Mouse (Mus musculus) embryonic facial prominence, embryonic 15.5 days (tissue): ENCODE results near the gene Psat1. TPM values are rescaled to one million over a fixed set of nuclear protein-coding genes. Genes with fewer than 3 reads are reported as not detected.
A peak's percentile ranks its signal among the peaks of the same experiment; 100 is the strongest.

ENCODE experiments used
- ATAC-seq: fragments of 200-750 bp; cut with Nextera tagmentation; 2 replicates; pipeline ENCODE4 v1.8.0; 2017; ENCODE audit warnings: low read depth, moderate TSS enrichment; ENCODE audit not compliant: insufficient number of reproducible peaks, low FRiP score, low TSS enrichment
- H3K27ac ChIP-seq: fragments of 300-500 bp; sonication (generic); replicated peaks from 2 replicates; pipeline ENCODE4 v1.5.1; 2015; ENCODE audit warnings: mild to moderate bottlenecking, inconsistent platforms
- H3K27me3 ChIP-seq: fragments of 300-500 bp; sonication (generic); 2 replicates; pipeline ENCODE4 v1.6.1; 2015; ENCODE audit warnings: inconsistent platforms
- H3K36me3 ChIP-seq: fragments of 300-500 bp; sonication (generic); 2 replicates; pipeline ENCODE4 v1.6.1; 2015; ENCODE audit warnings: mild to moderate bottlenecking, inconsistent platforms
- H3K4me1 ChIP-seq: fragments of 300-500 bp; sonication (generic); 2 replicates; pipeline ENCODE4 v1.6.1; 2015; ENCODE audit warnings: inconsistent platforms
- H3K4me2 ChIP-seq: fragments of 300-500 bp; sonication (generic); replicated peaks from 2 replicates; pipeline ENCODE4 v1.6.1; 2015; ENCODE audit warnings: mild to moderate bottlenecking, inconsistent platforms
- H3K4me3 ChIP-seq: fragments of 300-500 bp; sonication (generic); replicated peaks from 2 replicates; pipeline ENCODE4 v1.5.1; 2015; ENCODE audit warnings: mild to moderate bottlenecking, inconsistent platforms
- H3K9ac ChIP-seq: fragments of 300-500 bp; sonication (generic); 2 replicates; pipeline ENCODE4 v1.6.1; 2015; ENCODE audit warnings: inconsistent platforms
- H3K9me3 ChIP-seq: fragments of 300-500 bp; sonication (generic); replicated peaks from 2 replicates; pipeline ENCODE4 v1.6.1; 2016; ENCODE audit warnings: inconsistent platforms
- WGBS: fragments of 180-500 bp; shearing (Covaris S2); methylation state at CpG from one replicate; pipeline ENCODE4 v1.1.7; 2015; 5-methylcytosine and 5-hydroxymethylcytosine counted together
- polyA plus RNA-seq: library from polyadenylated mRNA; unstranded; fragments of >200 nt; fragmentation: Nextera tagmentation; extraction: Ambion mirVana; gene quantifications from 2 replicates; pipeline ENCODE4 v1.2.1, GENCODE M21; 2015

Gene Psat1
- polyA plus RNA-seq, 1 experiment from 2014 or later: 116 TPM

DNA sequence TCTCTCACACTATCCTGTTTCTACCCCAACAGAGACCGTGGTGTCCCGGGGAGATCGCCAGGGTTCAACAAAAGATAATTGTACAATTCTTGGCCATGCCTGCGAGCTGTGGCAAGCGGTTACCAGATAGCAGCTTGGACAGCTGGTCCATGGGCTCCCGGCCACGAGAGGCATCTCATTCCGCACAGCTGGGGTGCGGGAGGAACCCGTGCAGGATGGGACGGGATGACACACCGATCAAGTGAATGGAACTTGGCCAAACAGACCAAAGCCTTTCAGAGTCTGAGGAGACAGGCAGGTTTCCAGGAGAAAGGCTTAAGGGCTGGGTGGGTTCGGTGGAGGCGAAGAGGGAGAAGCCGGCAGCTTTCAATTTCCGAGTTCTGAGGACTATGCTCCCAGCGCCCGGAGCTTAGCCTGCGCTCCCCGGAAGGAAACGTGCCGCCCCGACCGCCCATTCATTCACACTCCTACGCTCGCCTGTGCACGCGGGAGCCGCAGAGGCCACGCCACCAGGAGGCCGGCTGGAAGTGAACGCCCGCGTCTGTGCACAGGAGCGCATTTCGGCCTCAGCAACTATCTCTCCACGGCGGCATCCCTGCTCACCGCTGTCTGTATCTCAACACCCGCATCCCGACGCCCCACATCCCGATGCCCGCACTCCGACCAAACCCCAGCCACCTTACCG is 22.8 kb downstream of the Psat1 start:
- Histone ChIP-seq H3K4me3 (peak overlapping the region; percentile 68), H3K9ac (peak overlapping the region; percentile 51), H3K4me2 (peak overlapping the region; percentile 98), H3K27ac (peak overlapping the region; percentile 89), H3K9me3 (no peaks in the 10 kb centered on the region), H3K36me3 (no peaks in the 10 kb centered on the region), H3K27me3 (no peaks in the 10 kb centered on the region), H3K4me1 (peaks cover 24% of the 10 kb centered on the region)
- under 1% methylated on average over 46 of the region's 46 CpGs for WGBS
- ATAC-seq: peak; percentile 69

DNA sequence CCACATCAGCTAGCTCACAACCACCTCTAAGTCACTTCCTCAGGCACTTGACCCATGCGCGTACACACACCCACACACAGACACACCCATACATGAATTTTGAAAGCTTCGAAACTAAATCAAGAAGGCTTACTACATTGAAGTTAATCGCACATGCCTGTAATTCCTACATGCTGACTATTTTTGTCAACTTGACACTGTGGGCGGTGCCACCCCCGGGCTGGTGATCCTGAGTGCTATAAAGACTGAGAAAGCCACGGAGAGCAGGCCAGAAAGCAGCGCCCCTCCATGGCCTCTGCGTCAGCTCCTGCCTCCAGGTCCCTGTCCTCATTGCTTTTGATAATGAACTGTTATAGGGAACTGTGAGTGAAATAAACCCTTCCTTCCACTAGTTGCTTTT is 23.7 kb downstream of the Psat1 start:
- no peaks in the 10 kb centered on the region for H3K9me3 ChIP-seq
- H3K27ac ChIP-seq: peak overlapping the region; percentile 89; the same call in 1 of the 2 replicates
- peak overlapping the region; percentile 51 for H3K9ac ChIP-seq
- peaks cover 24% of the 10 kb centered on the region for H3K4me1 ChIP-seq
- H3K4me2 ChIP-seq: peak overlapping the region; percentile 98
- H3K36me3 ChIP-seq: peaks cover 2% of the 10 kb centered on the region; the same call in 1 of the 2 replicates
- H3K4me3 ChIP-seq: peak overlapping the region; percentile 68
- H3K27me3 ChIP-seq: no peaks in the 10 kb centered on the region
- 19% methylated on average over 9 of the region's 9 CpGs for WGBS
- no peak for ATAC-seq

DNA sequence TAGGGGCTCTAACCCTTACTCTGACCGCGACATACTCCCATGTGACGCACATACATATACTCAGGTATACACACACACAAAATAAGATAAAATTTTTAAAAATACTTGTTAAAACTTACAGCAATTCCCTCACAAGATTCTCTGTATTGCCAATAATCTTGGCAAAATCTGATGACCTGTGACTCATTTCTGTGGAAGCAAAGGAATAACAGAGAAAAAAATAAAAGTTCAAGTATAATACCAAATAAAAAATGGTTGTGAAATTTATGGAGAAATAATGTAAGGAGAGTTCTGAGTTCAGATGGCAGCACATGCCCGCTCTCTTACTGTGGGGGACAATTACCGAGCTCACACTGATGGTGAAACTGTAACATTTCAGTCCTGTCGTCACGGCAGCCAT is 27.8 kb downstream of the Psat1 start:
- Histone ChIP-seq H3K36me3 (peaks cover 23% of the 10 kb centered on the region; the same call in 1 of the 2 replicates), H3K9ac (no peak overlapping the region), H3K27me3 (no peaks in the 10 kb centered on the region), H3K27ac (no peak overlapping the region), H3K4me2 (no peak overlapping the region), H3K4me3 (no peak overlapping the region), H3K4me1 (peaks cover 11% of the 10 kb centered on the region), H3K9me3 (no peaks in the 10 kb centered on the region)
- ATAC-seq: no peak
- WGBS: 96% methylated on average over 7 of the region's 7 CpGs

DNA sequence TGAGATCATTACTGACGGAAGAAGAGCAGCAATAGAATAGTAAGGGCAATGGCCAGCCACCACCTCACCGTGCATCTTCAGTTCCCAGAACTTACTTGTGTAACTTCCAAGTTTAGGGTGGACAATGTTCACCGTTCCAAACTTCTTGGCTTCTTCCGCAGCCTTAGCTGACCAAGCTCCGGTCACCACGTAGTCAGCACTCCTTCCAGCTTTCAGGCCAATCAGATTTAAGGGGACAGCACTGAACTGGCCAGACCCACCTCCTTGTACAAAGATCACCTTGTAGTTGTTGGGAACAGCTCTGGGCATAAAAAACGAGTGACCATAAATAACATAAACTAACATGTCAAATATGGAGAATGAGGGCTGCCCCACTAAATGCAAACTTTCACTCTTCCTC is 29.0 kb downstream of the Psat1 start:
- peaks cover 36% of the 10 kb centered on the region; the same call in 1 of the 2 replicates for H3K36me3 ChIP-seq
- 92% methylated on average over 7 of the region's 7 CpGs for WGBS
- H3K9me3 ChIP-seq: no peaks in the 10 kb centered on the region
- no peak overlapping the region for H3K27ac ChIP-seq
- H3K27me3 ChIP-seq: no peaks in the 10 kb centered on the region
- no peak overlapping the region for H3K9ac ChIP-seq
- peaks cover under 1% of the 10 kb centered on the region; the same call in 1 of the 2 replicates for H3K4me1 ChIP-seq
- H3K4me3 ChIP-seq: no peak overlapping the region
- ATAC-seq: no peak
- H3K4me2 ChIP-seq: no peak overlapping the region

DNA sequence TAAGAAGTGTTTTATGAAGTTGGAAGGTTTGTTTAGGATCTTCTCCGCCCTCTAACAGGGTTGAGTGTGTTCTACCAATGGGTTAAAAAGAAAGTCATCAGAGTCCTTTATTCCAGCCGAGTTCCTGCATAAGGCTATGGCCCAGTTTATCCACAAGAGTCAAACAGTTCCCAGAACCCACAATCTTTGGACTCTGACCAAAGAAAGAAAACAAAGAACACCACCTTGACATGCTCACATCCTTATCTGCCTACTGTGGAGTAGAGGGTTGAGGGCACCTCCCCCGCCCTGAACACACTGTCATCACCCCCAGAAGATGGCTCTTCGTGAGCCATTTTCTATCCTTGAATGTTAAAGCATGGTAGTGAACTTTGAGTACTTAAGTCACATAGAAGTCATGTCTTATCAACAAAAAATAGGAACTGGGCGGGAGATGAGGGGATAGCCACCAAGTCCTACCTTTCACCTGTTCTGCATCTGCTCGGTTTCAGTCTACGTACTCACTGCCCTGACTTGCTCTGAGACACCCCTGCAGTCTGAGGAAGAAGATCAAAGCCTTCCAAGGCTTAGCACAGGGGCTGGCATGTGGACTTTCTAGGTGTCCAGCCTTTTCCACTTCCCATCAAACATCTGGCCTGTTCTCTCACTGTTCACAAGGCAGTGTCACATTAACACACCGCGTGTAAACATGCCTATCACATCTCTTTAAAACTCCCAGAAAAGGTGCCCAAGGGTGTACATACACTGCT is 33.7 kb downstream of the Psat1 start:
- Histone ChIP-seq H3K9ac (no peak overlapping the region), H3K4me1 (no peaks in the 10 kb centered on the region), H3K4me3 (no peak overlapping the region), H3K36me3 (peaks cover 55% of the 10 kb centered on the region), H3K27ac (no peak overlapping the region), H3K9me3 (no peaks in the 10 kb centered on the region), H3K27me3 (no peaks in the 10 kb centered on the region), H3K4me2 (no peak overlapping the region)
- 91% methylated on average over 9 of the region's 9 CpGs for WGBS
- ATAC-seq: no peak

DNA sequence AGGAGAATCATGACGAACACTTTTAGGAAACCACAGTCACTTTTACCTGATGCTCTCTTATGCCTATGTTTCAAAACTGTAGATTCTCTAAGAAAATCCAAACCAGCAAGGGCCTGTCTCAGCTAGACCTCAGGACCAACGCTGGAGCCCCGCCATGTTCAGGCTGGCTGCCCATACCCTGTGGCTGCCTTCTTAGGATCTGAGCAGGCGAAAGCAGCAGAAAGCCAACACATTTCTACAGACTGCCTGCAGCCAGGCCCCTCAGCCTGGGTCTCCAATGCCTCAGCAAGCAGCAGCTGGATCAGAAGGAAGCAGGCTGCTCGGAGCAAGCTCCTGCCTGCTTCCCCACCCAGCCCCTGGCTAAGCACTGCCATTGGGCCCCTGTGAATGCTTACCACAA is 35.7 kb downstream of the Psat1 start:
- Histone ChIP-seq H3K9me3 (no peaks in the 10 kb centered on the region), H3K4me3 (no peak overlapping the region), H3K4me2 (no peak overlapping the region), H3K27me3 (no peaks in the 10 kb centered on the region), H3K27ac (no peak overlapping the region), H3K4me1 (no peaks in the 10 kb centered on the region), H3K36me3 (peaks cover 53% of the 10 kb centered on the region), H3K9ac (no peak overlapping the region)
- 72% methylated on average over 5 of the region's 5 CpGs for WGBS
- 0 out of 2 replicates have a peak, but pooled peaks have one; percentile 32 for ATAC-seq

DNA sequence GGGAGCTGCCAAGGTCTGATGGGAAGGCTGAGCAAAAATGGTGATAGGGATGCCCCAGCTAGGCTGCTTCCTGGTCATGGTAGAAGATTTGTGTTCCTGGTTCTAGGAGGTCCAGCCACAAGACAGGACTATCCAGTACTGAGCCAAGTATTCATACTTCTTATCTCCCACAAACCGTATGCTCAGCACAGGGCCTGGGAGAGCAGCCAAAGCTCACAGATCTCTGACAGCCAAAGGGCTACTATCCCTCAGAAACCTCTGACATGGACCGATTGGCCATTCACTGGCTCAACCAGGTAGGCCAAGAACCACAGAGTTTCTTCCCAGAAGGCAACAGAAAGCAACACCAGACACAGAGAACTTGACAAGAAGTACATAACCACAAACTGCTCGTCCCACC is 36.1 kb downstream of the Psat1 start:
- no peak overlapping the region for H3K27ac ChIP-seq
- no peaks in the 10 kb centered on the region for H3K9me3 ChIP-seq
- no peak overlapping the region for H3K9ac ChIP-seq
- no peaks in the 10 kb centered on the region for H3K4me1 ChIP-seq
- WGBS: 80% methylated on average over 3 of the region's 3 CpGs
- H3K4me2 ChIP-seq: no peak overlapping the region
- peaks cover 58% of the 10 kb centered on the region for H3K36me3 ChIP-seq
- no peak overlapping the region for H3K4me3 ChIP-seq
- no peak for ATAC-seq
- H3K27me3 ChIP-seq: no peaks in the 10 kb centered on the region

DNA sequence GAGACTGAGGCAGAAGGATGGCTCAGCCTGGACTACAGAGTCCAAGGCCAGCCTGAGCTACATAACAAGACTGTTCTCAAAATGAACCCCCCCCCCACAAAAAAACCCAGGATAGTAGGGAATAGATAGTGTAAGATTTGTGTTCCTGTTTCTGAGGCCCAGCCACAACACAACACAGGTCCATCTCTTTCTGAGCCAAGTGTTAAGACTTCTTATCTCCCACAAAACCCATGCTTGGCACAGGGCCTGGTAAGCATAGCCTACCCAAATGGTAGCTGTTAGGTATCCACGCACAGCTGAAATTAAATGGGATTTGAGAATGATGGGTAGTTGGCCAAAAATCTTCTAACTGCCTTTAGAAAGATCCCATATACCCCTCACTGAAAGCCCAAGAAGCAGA is 36.6 kb downstream of the Psat1 start:
- 84% methylated on average over 1 of the region's 1 CpGs for WGBS
- no peak overlapping the region for H3K9ac ChIP-seq
- peaks cover 63% of the 10 kb centered on the region for H3K36me3 ChIP-seq
- ATAC-seq: no peak
- no peak overlapping the region for H3K27ac ChIP-seq
- H3K4me1 ChIP-seq: no peaks in the 10 kb centered on the region
- no peaks in the 10 kb centered on the region for H3K9me3 ChIP-seq
- no peak overlapping the region for H3K4me2 ChIP-seq
- H3K27me3 ChIP-seq: no peaks in the 10 kb centered on the region
- no peak overlapping the region for H3K4me3 ChIP-seq

DNA sequence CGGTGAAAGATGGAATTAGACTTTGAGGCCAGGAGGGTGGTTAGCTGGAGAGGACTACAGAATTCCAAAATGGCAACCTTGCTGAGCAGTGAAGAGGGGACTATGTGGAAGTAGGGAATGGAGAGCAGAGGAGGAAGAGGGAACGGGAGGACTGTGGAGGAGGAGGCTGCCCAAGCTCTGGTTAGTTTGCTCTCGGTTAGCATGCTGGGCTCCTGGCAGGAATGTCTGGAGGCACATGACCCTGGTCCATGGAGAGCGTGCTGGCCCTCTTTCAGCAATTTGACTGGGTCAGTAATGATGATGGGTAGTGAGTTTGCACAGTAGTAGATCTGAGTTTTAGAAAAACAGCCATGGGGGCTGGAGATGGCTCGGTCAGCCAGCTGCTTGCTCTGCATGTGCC is 39.1 kb downstream of the Psat1 start:
- H3K36me3 ChIP-seq: peaks cover 48% of the 10 kb centered on the region
- WGBS: 82% methylated on average over 5 of the region's 5 CpGs
- H3K9ac ChIP-seq: no peak overlapping the region
- H3K9me3 ChIP-seq: no peaks in the 10 kb centered on the region
- H3K4me3 ChIP-seq: no peak overlapping the region
- no peak overlapping the region for H3K4me2 ChIP-seq
- ATAC-seq: no peak
- H3K4me1 ChIP-seq: no peaks in the 10 kb centered on the region
- no peaks in the 10 kb centered on the region for H3K27me3 ChIP-seq
- no peak overlapping the region for H3K27ac ChIP-seq

DNA sequence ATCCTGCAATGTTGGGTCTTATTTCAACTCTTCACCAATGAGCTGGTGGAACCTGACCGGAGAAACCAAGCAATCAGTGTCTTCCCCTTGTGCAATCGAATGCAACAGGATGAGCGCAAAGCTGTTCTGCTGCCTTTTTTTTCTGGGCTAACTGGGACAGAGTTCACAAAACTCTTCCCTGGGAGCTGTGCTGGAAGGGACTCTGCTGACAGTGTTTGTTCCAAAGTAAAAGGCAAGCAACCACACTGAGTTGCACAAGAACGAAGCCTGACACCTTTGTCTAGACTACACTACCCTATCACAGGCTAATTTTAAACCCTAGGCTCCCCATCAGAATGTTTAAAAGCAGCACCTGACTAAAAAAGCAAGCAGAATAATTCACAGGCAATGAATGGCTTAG is 42.4 kb downstream of the Psat1 start:
- Histone ChIP-seq H3K9ac (no peak overlapping the region), H3K27me3 (no peaks in the 10 kb centered on the region), H3K4me2 (no peak overlapping the region), H3K9me3 (no peaks in the 10 kb centered on the region), H3K4me3 (no peak overlapping the region), H3K36me3 (peaks cover 37% of the 10 kb centered on the region), H3K27ac (no peak overlapping the region), H3K4me1 (no peaks in the 10 kb centered on the region)
- no peak for ATAC-seq
- 67% methylated on average over 4 of the region's 4 CpGs for WGBS

DNA sequence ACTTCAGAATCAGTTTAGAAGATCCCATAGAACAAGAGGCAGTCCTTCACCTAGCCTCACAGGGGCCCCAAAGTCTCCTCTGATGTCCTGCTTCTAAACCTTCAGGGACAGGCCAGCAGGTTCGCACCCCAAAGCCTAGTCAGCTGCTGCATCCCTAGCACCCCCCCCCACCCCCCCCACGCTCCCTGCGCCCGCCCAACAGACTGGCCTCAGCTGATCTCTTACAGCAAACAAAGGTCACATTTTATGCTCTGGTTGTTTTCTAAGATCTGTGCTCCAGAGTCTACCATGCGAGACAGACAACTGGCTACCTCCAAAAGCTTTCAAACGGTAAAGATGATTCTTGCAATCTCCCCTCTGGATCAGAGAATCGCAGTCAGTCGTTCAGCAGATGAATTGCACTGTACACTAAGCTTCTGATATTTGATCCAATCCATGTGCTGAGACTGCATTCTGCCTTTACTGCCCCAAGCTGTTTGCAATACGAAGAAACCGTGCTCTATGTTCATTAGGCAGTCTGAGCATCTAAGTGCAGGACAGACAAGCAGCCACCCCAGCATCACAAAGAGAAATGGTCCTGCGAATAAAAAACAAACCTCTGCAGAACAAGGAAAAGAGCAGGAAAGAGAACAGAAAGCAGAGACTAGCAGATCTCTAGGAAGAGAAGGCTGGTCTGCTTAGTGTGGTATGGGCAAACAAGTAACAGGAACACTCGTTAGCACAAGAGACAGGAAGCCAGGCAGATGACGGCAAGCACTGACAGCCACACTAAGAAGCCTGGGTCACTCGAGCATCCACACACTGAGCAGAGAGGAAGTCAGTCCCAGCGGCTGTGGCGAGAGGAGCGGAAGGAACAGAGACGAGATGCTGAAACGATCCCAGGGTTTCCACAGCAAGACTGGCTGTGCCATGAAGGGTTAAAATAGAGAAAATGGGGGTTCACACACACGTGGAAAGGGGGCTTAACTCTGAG is 43.3 kb downstream of the Psat1 start:
- no peak overlapping the region for H3K27ac ChIP-seq
- no peaks in the 10 kb centered on the region for H3K27me3 ChIP-seq
- no peaks in the 10 kb centered on the region for H3K4me1 ChIP-seq
- H3K4me3 ChIP-seq: no peak overlapping the region
- no peak overlapping the region for H3K4me2 ChIP-seq
- H3K9me3 ChIP-seq: no peaks in the 10 kb centered on the region
- no peak for ATAC-seq
- H3K9ac ChIP-seq: no peak overlapping the region
- 37% methylated on average over 20 of the region's 20 CpGs for WGBS
- H3K36me3 ChIP-seq: peaks cover 31% of the 10 kb centered on the region
